Mouse (Mus musculus) embryonic facial prominence, embryonic 14.5 days (tissue): Measurements from ENCODE around the gene Esam. TPM values are rescaled to one million over a fixed set of nuclear protein-coding genes. Genes with fewer than 3 reads are reported as not detected.

ENCODE experiments used
- ATAC-seq: fragments of 200-750 bp; cut with Nextera tagmentation; 2 replicates; pipeline ENCODE4 v1.8.0; 2017; ENCODE audit warnings: low read depth, moderate number of reproducible peaks, moderate TSS enrichment
- DNase-seq: peaks from one replicate; pipeline ENCODE4 v3.0.0-alpha.2; 2015; ENCODE audit warnings: low spot score
- H3K27ac ChIP-seq: fragments of 300-500 bp; sonication (generic); replicated peaks from 2 replicates; pipeline ENCODE4 v1.5.1; 2014; ENCODE audit warnings: low read depth, mild to moderate bottlenecking, low read length, moderate library complexity
- H3K27me3 ChIP-seq: fragments of 300-500 bp; sonication (generic); replicated peaks from 2 replicates; pipeline ENCODE4 v1.6.1; 2014; ENCODE audit warnings: low read length; ENCODE audit not compliant: control insufficient read depth, insufficient read depth
- H3K36me3 ChIP-seq: fragments of 300-500 bp; sonication (generic); 2 replicates; pipeline ENCODE4 v1.6.1; 2014; ENCODE audit warnings: low read length, mixed read lengths; ENCODE audit not compliant: control insufficient read depth, insufficient read depth
- H3K4me1 ChIP-seq: fragments of 300-500 bp; sonication (generic); 2 replicates; pipeline ENCODE4 v1.6.1; 2014; ENCODE audit warnings: antibody characterized with exemption, low read length; ENCODE audit not compliant: control insufficient read depth, insufficient read depth
- H3K4me2 ChIP-seq: fragments of 300-500 bp; sonication (generic); 2 replicates; pipeline ENCODE4 v1.6.1; 2014; ENCODE audit warnings: low read depth, mild to moderate bottlenecking, low read length, moderate library complexity, mixed read lengths
- H3K4me3 ChIP-seq: fragments of 300-500 bp; sonication (generic); 2 replicates; pipeline ENCODE4 v1.5.1; 2014; ENCODE audit warnings: low read depth, mild to moderate bottlenecking, low read length
- H3K9ac ChIP-seq: fragments of 300-500 bp; sonication (generic); 2 replicates; pipeline ENCODE4 v1.6.1; 2014; ENCODE audit warnings: low read depth, mild to moderate bottlenecking, low read length, moderate library complexity, mixed read lengths
- H3K9me3 ChIP-seq: fragments of 300-500 bp; sonication (generic); 2 replicates; pipeline ENCODE4 v1.6.1; 2016; ENCODE audit warnings: low read length; ENCODE audit not compliant: control insufficient read depth
- WGBS: fragments of 180-500 bp; shearing (Covaris S2); extraction: QIAGEN DNeasy Blood & Tissue Kit; methylation state at CpG from one replicate; pipeline ENCODE4 v1.1.7; 2014; 5-methylcytosine and 5-hydroxymethylcytosine counted together
- polyA plus RNA-seq: library from polyadenylated mRNA; unstranded; fragments of >200 nt; fragmentation: Nextera tagmentation; extraction: Ambion mirVana; gene quantifications from 2 replicates; pipeline ENCODE4 v1.2.1, GENCODE M21; 2014

Gene Esam
- polyA plus RNA-seq, 1 experiment from 2014 or later = 52.0 TPM

- DNase-seq = no peak
- H3K4me2 ChIP-seq = no peak overlapping the region
- 85% methylated on average over 5 of the region's 5 CpGs for WGBS
- H3K4me1 ChIP-seq = no peaks in the 10 kb centered on the region
- H3K27me3 ChIP-seq = no peaks in the 10 kb centered on the region
- no peak overlapping the region for H3K9ac ChIP-seq
- H3K4me3 ChIP-seq = no peak overlapping the region
- no peak for ATAC-seq
- no peak overlapping the region for H3K27ac ChIP-seq
- no peaks in the 10 kb centered on the region for H3K9me3 ChIP-seq
- H3K36me3 ChIP-seq = no peaks in the 10 kb centered on the region
These were observed 55.7 kb downstream of the Esam start for GRCm38 (mm10) chr9:37583594-37583993.

GRCm38 (mm10) chr9:37586718-37587117 is 58.8 kb downstream of the Esam start:
- H3K27ac ChIP-seq = no peak overlapping the region
- no peaks in the 10 kb centered on the region for H3K36me3 ChIP-seq
- 79% methylated on average over 4 of the region's 4 CpGs for WGBS
- DNase-seq = no peak
- H3K27me3 ChIP-seq = no peaks in the 10 kb centered on the region
- ATAC-seq = no peak
- H3K4me3 ChIP-seq = no peak overlapping the region
- no peaks in the 10 kb centered on the region for H3K4me1 ChIP-seq
- H3K9ac ChIP-seq = no peak overlapping the region
- no peaks in the 10 kb centered on the region for H3K9me3 ChIP-seq
- no peak overlapping the region for H3K4me2 ChIP-seq

Other genes starting within 250 kb of the Esam start
- gene Ccdc15, start 179.6 kb upstream of the Esam start, polyA plus RNA-seq = 6.0 and 6.9 TPM in 2 replicates
- gene Hepacam, start 160.7 kb upstream of the Esam start, polyA plus RNA-seq = 0.14 and 0.17 TPM in 2 replicates
- gene Robo4, start 126.2 kb upstream of the Esam start, polyA plus RNA-seq = 10.8 and 12.4 TPM in 2 replicates
- 0.08 and 0.15 TPM in 2 replicates for gene Robo3, start 94.8 kb upstream of the Esam start, polyA plus RNA-seq
- gene Msantd2, start 38.8 kb upstream of the Esam start, polyA plus RNA-seq = 24.9 and 25.0 TPM in 2 replicates
- gene Vsig2, start 11.2 kb downstream of the Esam start, polyA plus RNA-seq = 1.2 and 1.5 TPM in 2 replicates
- 7.0 and 8.8 TPM in 2 replicates for gene Nrgn, start 24.8 kb downstream of the Esam start, polyA plus RNA-seq
- gene Siae, start 27.6 kb downstream of the Esam start, polyA plus RNA-seq = 13.4 and 13.9 TPM in 2 replicates
- 6.9 and 10.2 TPM in 2 replicates for gene Spa17, start 85.6 kb downstream of the Esam start, polyA plus RNA-seq
- 197 and 214 TPM in 2 replicates for gene Tbrg1, start 129.2 kb downstream of the Esam start, polyA plus RNA-seq
- 39.9 and 57.4 TPM in 2 replicates for gene Panx3, start 141.2 kb downstream of the Esam start, polyA plus RNA-seq
- not detected in 2 replicates for gene Olfr160, start 188.2 kb downstream of the Esam start, polyA plus RNA-seq
- 0.14 and 0.25 TPM in 2 replicates for gene Olfr874, start 217.0 kb downstream of the Esam start, polyA plus RNA-seq
- gene Olfr875, start 243.8 kb downstream of the Esam start, polyA plus RNA-seq = 0.11 TPM in 1 of 2 replicates, not detected in the other